Mouse (Mus musculus): Measurements from ENCODE around the gene Bcl6. TPM values are rescaled to one million over a fixed set of nuclear protein-coding genes. Genes with fewer than 3 reads are reported as not detected.
A peak's percentile ranks its signal among the peaks of the same experiment; 100 is the strongest.

The Bcl6 gene
- total and polyA plus RNA-seq, 2 experiments from 2014 or later = 0.25 to 2.8 TPM

GRCm38 (mm10) chr16:23997228-23997627, 8.6 kb upstream of the Bcl6 start:
- TF ChIP-seq CTCF (IDR thresholded peaks at IDR 0.05; ENCODE audit: low read depth) = no peak
- no peak for TF ChIP-seq EP300 (IDR thresholded peaks at IDR 0.05; ENCODE audit: low read depth)
- 72% methylated on average over 3 of the region's 3 CpGs for WGBS

GRCm38 (mm10) chr16:23996342-23996741, 7.7 kb upstream of the Bcl6 start:
- 78% methylated on average over 7 of the region's 7 CpGs for WGBS
- TF ChIP-seq EP300 (IDR thresholded peaks at IDR 0.05; ENCODE audit: low read depth) = no peak
- TF ChIP-seq CTCF (IDR thresholded peaks at IDR 0.05; ENCODE audit: low read depth) = no peak

More at GRCm38 (mm10) chr16:23997228-23997627, 8.6 kb upstream of the Bcl6 start:
- Histone ChIP-seq H3K27me3 (ENCODE audit: control insufficient read depth, insufficient read depth, low read length) (no peaks in the 10 kb centered on the region), H3K9me3 (replicated peaks; ENCODE audit: control insufficient read depth, low read length) (no peaks in the 10 kb centered on the region), H3K4me3 (ENCODE audit: low read depth, low read length) (no peak overlapping the region), H3K4me2 (ENCODE audit: low read depth, low read length) (no peak overlapping the region), H3K9ac (replicated peaks; ENCODE audit: low read depth, low read length) (no peak overlapping the region), H3K27ac (ENCODE audit: low read depth) (no peak overlapping the region), H3K4me1 (ENCODE audit: control insufficient read depth, insufficient read depth) (peaks cover 10% of the 10 kb centered on the region), H3K36me3 (replicated peaks; ENCODE audit: control insufficient read depth, insufficient read depth, low read length) (no peaks in the 10 kb centered on the region)
- no peak for ATAC-seq (ENCODE audit: insufficient read depth, low read depth)
- DNase-seq (ENCODE audit: low spot score) = no peak

DNA sequence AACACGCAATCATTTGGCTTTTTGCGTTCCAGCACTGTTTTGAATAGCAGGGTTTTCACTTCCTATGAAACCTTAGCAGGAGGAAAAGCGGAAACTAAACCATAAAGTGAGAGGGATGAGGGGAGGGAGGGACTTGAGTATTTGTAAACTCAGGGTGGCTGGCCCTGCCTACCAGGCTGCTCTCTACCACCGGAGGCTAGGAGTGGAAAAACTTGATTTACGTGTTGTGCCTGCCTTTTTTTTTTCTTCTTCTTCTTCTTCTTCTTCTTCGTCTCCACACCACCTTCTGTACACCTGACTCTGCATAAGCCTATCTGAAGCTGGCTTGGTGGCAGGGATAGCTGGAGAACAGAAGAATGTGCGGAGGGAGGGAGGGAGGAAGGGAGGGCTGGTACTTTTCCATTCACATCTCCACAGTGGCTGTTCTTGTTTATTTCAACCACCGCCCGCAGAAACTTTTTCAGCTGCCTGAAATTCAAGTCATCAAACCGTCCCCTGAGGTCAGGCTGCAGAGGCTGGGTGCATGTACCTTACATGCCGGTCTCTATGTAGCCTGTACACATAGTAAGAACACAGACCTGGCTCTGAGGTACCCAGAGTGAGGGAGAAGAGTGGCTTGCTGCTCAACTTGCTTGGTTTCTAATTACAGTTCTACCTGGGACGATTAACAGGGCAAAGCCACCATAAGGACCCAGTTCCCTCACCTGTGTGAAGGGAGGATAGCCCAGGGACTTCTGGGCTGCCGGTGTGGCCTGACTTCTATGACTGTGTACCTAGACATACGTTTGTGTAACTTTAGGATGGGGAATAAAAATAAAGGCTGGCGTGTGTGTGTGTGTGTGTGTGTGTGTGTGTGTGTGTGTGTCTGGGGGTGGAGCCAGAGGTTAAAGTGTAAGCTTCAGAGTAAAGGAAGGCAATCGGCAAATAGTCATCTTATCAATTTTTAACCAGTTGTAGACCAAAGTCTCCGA, 5.0 kb upstream of the Bcl6 start:
- H3K27ac ChIP-seq (ENCODE audit: low read depth) = peak overlapping the region; percentile 65
- WGBS = 46% methylated on average over 17 of the region's 17 CpGs
- ATAC-seq (ENCODE audit: insufficient read depth, low read depth) = no peak
- H3K4me3 ChIP-seq (ENCODE audit: low read depth, low read length) = no peak overlapping the region
- no peaks in the 10 kb centered on the region for H3K36me3 ChIP-seq (replicated peaks; ENCODE audit: control insufficient read depth, insufficient read depth, low read length)
- no peaks in the 10 kb centered on the region for H3K27me3 ChIP-seq (ENCODE audit: control insufficient read depth, insufficient read depth, low read length)
- no peak for TF ChIP-seq EP300 (IDR thresholded peaks at IDR 0.05; ENCODE audit: low read depth)
- TF ChIP-seq CTCF (IDR thresholded peaks at IDR 0.05; ENCODE audit: low read depth) = no peak
- H3K9ac ChIP-seq (replicated peaks; ENCODE audit: low read depth, low read length) = no peak overlapping the region
- H3K4me1 ChIP-seq (ENCODE audit: control insufficient read depth, insufficient read depth) = peaks cover 11% of the 10 kb centered on the region
- no peaks in the 10 kb centered on the region for H3K9me3 ChIP-seq (replicated peaks; ENCODE audit: control insufficient read depth, low read length)
- H3K4me2 ChIP-seq (ENCODE audit: low read depth, low read length) = peak overlapping the region; percentile 17; the same call in 1 of the 2 replicates
- peak; percentile 68 for DNase-seq (ENCODE audit: low spot score)

More at GRCm38 (mm10) chr16:23996342-23996741, 7.7 kb upstream of the Bcl6 start:
- no peak overlapping the region for H3K9ac ChIP-seq (replicated peaks; ENCODE audit: low read depth, low read length)
- H3K36me3 ChIP-seq (replicated peaks; ENCODE audit: control insufficient read depth, insufficient read depth, low read length) = no peaks in the 10 kb centered on the region
- no peaks in the 10 kb centered on the region for H3K9me3 ChIP-seq (replicated peaks; ENCODE audit: control insufficient read depth, low read length)
- H3K4me2 ChIP-seq (ENCODE audit: low read depth, low read length) = no peak overlapping the region
- H3K4me1 ChIP-seq (ENCODE audit: control insufficient read depth, insufficient read depth) = peaks cover 11% of the 10 kb centered on the region
- DNase-seq (ENCODE audit: low spot score) (no peak), ATAC-seq (ENCODE audit: insufficient read depth, low read depth) (no peak)
- peak overlapping the region; percentile 27 for H3K27ac ChIP-seq (ENCODE audit: low read depth)
- H3K4me3 ChIP-seq (ENCODE audit: low read depth, low read length) = no peak overlapping the region
- no peaks in the 10 kb centered on the region for H3K27me3 ChIP-seq (ENCODE audit: control insufficient read depth, insufficient read depth, low read length)

GRCm38 (mm10) chr16:23991846-23992580, 3.4 kb upstream of the Bcl6 start:
- TF ChIP-seq EP300 (IDR thresholded peaks at IDR 0.05; ENCODE audit: low read depth) (no peak), CTCF (IDR thresholded peaks at IDR 0.05; ENCODE audit: low read depth) (no peak)
- Histone ChIP-seq H3K4me1 (ENCODE audit: control insufficient read depth, insufficient read depth) (peaks cover 11% of the 10 kb centered on the region), H3K4me2 (ENCODE audit: low read depth, low read length) (no peak overlapping the region), H3K4me3 (ENCODE audit: low read depth, low read length) (no peak overlapping the region), H3K36me3 (replicated peaks; ENCODE audit: control insufficient read depth, insufficient read depth, low read length) (no peaks in the 10 kb centered on the region), H3K9ac (replicated peaks; ENCODE audit: low read depth, low read length) (no peak overlapping the region), H3K27me3 (ENCODE audit: control insufficient read depth, insufficient read depth, low read length) (no peaks in the 10 kb centered on the region), H3K9me3 (replicated peaks; ENCODE audit: control insufficient read depth, low read length) (no peaks in the 10 kb centered on the region), H3K27ac (ENCODE audit: low read depth) (no peak overlapping the region)
- no peak for DNase-seq (ENCODE audit: low spot score)
- ATAC-seq (ENCODE audit: insufficient read depth, low read depth) = no peak
- 86% methylated on average over 14 of the region's 14 CpGs for WGBS

DNA sequence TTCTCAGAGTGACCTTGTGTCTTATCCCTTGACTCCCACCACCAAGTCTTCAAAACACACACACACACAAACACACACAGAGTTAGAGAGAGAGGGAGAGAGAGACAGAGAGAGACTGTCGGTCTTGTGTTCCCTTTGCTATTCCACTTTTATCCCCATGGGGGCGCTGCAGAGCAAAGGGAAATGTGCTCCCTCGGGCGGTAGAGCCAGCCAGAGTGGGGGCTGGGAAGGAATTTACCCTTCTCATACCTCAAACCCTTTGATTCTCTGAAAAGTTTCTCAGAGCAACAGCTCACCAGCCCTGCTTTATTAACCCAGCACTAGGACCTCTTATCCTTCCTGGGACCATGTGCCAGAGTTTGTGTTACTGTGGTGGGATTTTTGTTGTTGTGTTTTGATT, 2.5 kb upstream of the Bcl6 start:
- Histone ChIP-seq H3K9ac (replicated peaks; ENCODE audit: low read depth, low read length) (peak overlapping the region; percentile 99; the same call in 1 of the 2 replicates), H3K9me3 (replicated peaks; ENCODE audit: control insufficient read depth, low read length) (no peaks in the 10 kb centered on the region), H3K4me1 (ENCODE audit: control insufficient read depth, insufficient read depth) (peaks cover 11% of the 10 kb centered on the region), H3K36me3 (replicated peaks; ENCODE audit: control insufficient read depth, insufficient read depth, low read length) (no peaks in the 10 kb centered on the region), H3K4me2 (ENCODE audit: low read depth, low read length) (peak overlapping the region; percentile 97), H3K27me3 (ENCODE audit: control insufficient read depth, insufficient read depth, low read length) (no peaks in the 10 kb centered on the region), H3K27ac (ENCODE audit: low read depth) (0 out of 2 replicates have a peak overlapping the region, but pooled peaks have one; percentile 7), H3K4me3 (ENCODE audit: low read depth, low read length) (no peak overlapping the region)
- DNase-seq (ENCODE audit: low spot score) (peak; percentile 84), ATAC-seq (ENCODE audit: insufficient read depth, low read depth) (no peak)
- 4% methylated on average over 4 of the region's 4 CpGs for WGBS
- peak; percentile 44; the same call in 1 of the 2 replicates for TF ChIP-seq EP300 (IDR thresholded peaks at IDR 0.05; ENCODE audit: low read depth)
- peak; percentile 96 for TF ChIP-seq CTCF (IDR thresholded peaks at IDR 0.05; ENCODE audit: low read depth)
